Mouse (Mus musculus) embryo, embryonic 10 days (tissue): Measurements from ENCODE around the gene Tesk2.
A peak's percentile ranks its signal among the peaks of the same experiment; 100 is the strongest.

ENCODE experiments used
- DNase-seq: peaks from one replicate; pipeline ENCODE4 v3.0.0-alpha.2; 2015; ENCODE audit warnings: low spot score

Tesk2 gene

GRCm38 (mm10) chr4:116719396-116719795 lies 1.4 kb upstream of the Tesk2 start:
- DNase-seq: peak; percentile 89

GRCm38 (mm10) chr4:116721098-116721628 lies 415 bp downstream of the Tesk2 start:
- DNase-seq: peak; percentile 48

- DNase-seq: no peak
Observed at GRCm38 (mm10) chr4:116722230-116722629, 1.5 kb downstream of the Tesk2 start.

GRCm38 (mm10) chr4:116725444-116725843 lies 4.7 kb downstream of the Tesk2 start:
- no peak for DNase-seq

- DNase-seq: no peak
Observed at GRCm38 (mm10) chr4:116727401-116727800, 6.7 kb downstream of the Tesk2 start.

- no peak for DNase-seq
Observed at GRCm38 (mm10) chr4:116729532-116729931, 8.8 kb downstream of the Tesk2 start.

- DNase-seq: no peak
Observed at GRCm38 (mm10) chr4:116731077-116731476, 10.3 kb downstream of the Tesk2 start.

- no peak for DNase-seq
Observed at GRCm38 (mm10) chr4:116732355-116732754, 11.6 kb downstream of the Tesk2 start.

- DNase-seq: no peak
Observed at GRCm38 (mm10) chr4:116734996-116735395, 14.2 kb downstream of the Tesk2 start.

GRCm38 (mm10) chr4:116738972-116739751 lies 18.4 kb downstream of the Tesk2 start:
- no peak for DNase-seq

- no peak for DNase-seq
Observed at GRCm38 (mm10) chr4:116749750-116750149, 29.0 kb downstream of the Tesk2 start.

- no peak for DNase-seq
Observed at GRCm38 (mm10) chr4:116761914-116762313, 41.2 kb downstream of the Tesk2 start.

GRCm38 (mm10) chr4:116764001-116764400 lies 43.3 kb downstream of the Tesk2 start:
- DNase-seq: no peak

- DNase-seq: no peak
Observed at GRCm38 (mm10) chr4:116768510-116768909, 47.8 kb downstream of the Tesk2 start.

- DNase-seq: no peak
Observed at GRCm38 (mm10) chr4:116769060-116769459, 48.3 kb downstream of the Tesk2 start.

- DNase-seq: no peak
Observed at GRCm38 (mm10) chr4:116776391-116776790, 55.6 kb downstream of the Tesk2 start.

- no peak for DNase-seq
Observed at GRCm38 (mm10) chr4:116777079-116777478, 56.3 kb downstream of the Tesk2 start.

GRCm38 (mm10) chr4:116780541-116780940 lies 59.8 kb downstream of the Tesk2 start:
- DNase-seq: no peak

- DNase-seq: no peak
Observed at GRCm38 (mm10) chr4:116781366-116781765, 60.6 kb downstream of the Tesk2 start.

- peak; percentile 55 for DNase-seq
Observed at GRCm38 (mm10) chr4:116782171-116782570, 61.4 kb downstream of the Tesk2 start.

- DNase-seq: no peak
Observed at GRCm38 (mm10) chr4:116786587-116786986, 65.8 kb downstream of the Tesk2 start.

- peak; percentile 10 for DNase-seq
Observed at GRCm38 (mm10) chr4:116787985-116788760, 67.4 kb downstream of the Tesk2 start.

GRCm38 (mm10) chr4:116788956-116789355 lies 68.2 kb downstream of the Tesk2 start:
- peak; percentile 86 for DNase-seq
